Mouse (Mus musculus): ENCODE data around the gene Fbxo6. TPM values are rescaled to one million over a fixed set of nuclear protein-coding genes. Genes with fewer than 3 reads are reported as not detected.
A peak's percentile ranks its signal among the peaks of the same experiment; 100 is the strongest.

Gene Fbxo6
- polyA plus RNA-seq, 1 experiment = 89.7 TPM

GRCm38 (mm10) chr4:148165551-148165950 lies 13.6 kb upstream of the Fbxo6 start:
- Histone ChIP-seq H3ac (ENCODE audit: control insufficient read depth, insufficient read length) (no peak overlapping the region), H3K4me2 (ENCODE audit: low read depth) (no peak overlapping the region), H3K27me3 (ENCODE audit: control insufficient read depth, insufficient read depth, insufficient read length) (peaks cover 35% of the 10 kb centered on the region), H3K4me3 (no peak overlapping the region), H3K36me3 (ENCODE audit: control insufficient read depth, insufficient read depth) (no peaks in the 10 kb centered on the region), H3K79me2 (ENCODE audit: control insufficient read depth, insufficient read depth) (no peaks in the 10 kb centered on the region)
- TF ChIP-seq SRF (IDR thresholded peaks at IDR 0.05; ENCODE audit: control insufficient read depth, insufficient read length, low read depth) (no peak), MYOD1 (IDR thresholded peaks at IDR 0.05; ENCODE audit: control insufficient read depth in 1 of 3, insufficient read length in 2 of 3, low read depth in 2 of 3) (no peak), POLR2A (IDR thresholded peaks at IDR 0.05; ENCODE audit: insufficient read length, low read depth) (no peak), POLR2AphosphoS2 (IDR thresholded peaks at IDR 0.05; ENCODE audit: insufficient read length, low read depth) (no peak), CEBPB (IDR thresholded peaks at IDR 0.05; ENCODE audit: insufficient read depth, poor library complexity, severe bottlenecking) (no peak), TCF3 (IDR thresholded peaks at IDR 0.05; ENCODE audit: insufficient read length, low read depth) (no peak), REST (IDR thresholded peaks at IDR 0.05; ENCODE audit: insufficient read depth, insufficient read length) (no peak), MYOG (IDR thresholded peaks at IDR 0.05; ENCODE audit: control insufficient read depth in 1 of 3, insufficient read depth in 1 of 3, insufficient read length in 2 of 3, low read depth in 2 of 3) (no peak), TCF12 (IDR thresholded peaks at IDR 0.05; ENCODE audit: insufficient read depth, poor library complexity, severe bottlenecking) (no peak), MAX (IDR thresholded peaks at IDR 0.05; ENCODE audit: low read depth) (no peak), E2F4 (IDR thresholded peaks at IDR 0.05; ENCODE audit: insufficient read depth) (no peak), USF1 (IDR thresholded peaks at IDR 0.05; ENCODE audit: low read depth) (no peak)

- TF ChIP-seq TCF12 (IDR thresholded peaks at IDR 0.05; ENCODE audit: insufficient read depth, poor library complexity, severe bottlenecking) (no peak), SRF (IDR thresholded peaks at IDR 0.05; ENCODE audit: control insufficient read depth, insufficient read length, low read depth) (no peak), CEBPB (IDR thresholded peaks at IDR 0.05; ENCODE audit: insufficient read depth, poor library complexity, severe bottlenecking) (no peak), E2F4 (IDR thresholded peaks at IDR 0.05; ENCODE audit: insufficient read depth) (no peak), MYOG (IDR thresholded peaks at IDR 0.05; ENCODE audit: control insufficient read depth in 1 of 3, insufficient read depth in 1 of 3, insufficient read length in 2 of 3, low read depth in 2 of 3) (no peak), MYOD1 (IDR thresholded peaks at IDR 0.05; ENCODE audit: control insufficient read depth in 1 of 3, insufficient read length in 2 of 3, low read depth in 2 of 3) (no peak), USF1 (IDR thresholded peaks at IDR 0.05; ENCODE audit: low read depth) (no peak), TCF3 (IDR thresholded peaks at IDR 0.05; ENCODE audit: insufficient read length, low read depth) (no peak), REST (IDR thresholded peaks at IDR 0.05; ENCODE audit: insufficient read depth, insufficient read length) (no peak), MAX (IDR thresholded peaks at IDR 0.05; ENCODE audit: low read depth) (no peak), POLR2AphosphoS2 (IDR thresholded peaks at IDR 0.05; ENCODE audit: insufficient read length, low read depth) (no peak)
- Histone ChIP-seq H3K4me2 (ENCODE audit: low read depth) (no peak overlapping the region), H3ac (ENCODE audit: control insufficient read depth, insufficient read length) (no peak overlapping the region), H3K36me3 (ENCODE audit: control insufficient read depth, insufficient read depth) (no peaks in the 10 kb centered on the region), H3K27me3 (ENCODE audit: control insufficient read depth, insufficient read depth, insufficient read length) (peaks cover 31% of the 10 kb centered on the region), H3K4me3 (no peak overlapping the region), H3K79me2 (ENCODE audit: control insufficient read depth, insufficient read depth) (no peaks in the 10 kb centered on the region)
These were observed 12.5 kb upstream of the Fbxo6 start for GRCm38 (mm10) chr4:148164461-148164860.

- no peaks in the 10 kb centered on the region for H3K79me2 ChIP-seq (ENCODE audit: control insufficient read depth, insufficient read depth)
- TF ChIP-seq USF1 (IDR thresholded peaks at IDR 0.05; ENCODE audit: low read depth) = no peak
- no peak for TF ChIP-seq CEBPB (IDR thresholded peaks at IDR 0.05; ENCODE audit: insufficient read depth, poor library complexity, severe bottlenecking)
- no peak for TF ChIP-seq MAX (IDR thresholded peaks at IDR 0.05; ENCODE audit: low read depth)
- peak in 1 of 3 experiments; percentile 12 for TF ChIP-seq MYOD1 (IDR thresholded peaks at IDR 0.05; ENCODE audit: control insufficient read depth in 1 of 3, insufficient read length in 2 of 3, low read depth in 2 of 3)
- TF ChIP-seq MYOG (IDR thresholded peaks at IDR 0.05; ENCODE audit: control insufficient read depth in 1 of 3, insufficient read depth in 1 of 3, insufficient read length in 2 of 3, low read depth in 2 of 3) = peak in 1 of 3 experiments; percentile 27
- H3ac ChIP-seq (ENCODE audit: control insufficient read depth, insufficient read length) = no peak overlapping the region
- H3K4me3 ChIP-seq = no peak overlapping the region
- no peaks in the 10 kb centered on the region for H3K36me3 ChIP-seq (ENCODE audit: control insufficient read depth, insufficient read depth)
- H3K4me2 ChIP-seq (ENCODE audit: low read depth) = peak overlapping the region; percentile 66
- H3K27me3 ChIP-seq (ENCODE audit: control insufficient read depth, insufficient read depth, insufficient read length) = peaks cover 31% of the 10 kb centered on the region
These were observed 12.1 kb upstream of the Fbxo6 start for GRCm38 (mm10) chr4:148164002-148164439.

- peaks cover 20% of the 10 kb centered on the region for H3K27me3 ChIP-seq (ENCODE audit: control insufficient read depth, insufficient read depth, insufficient read length)
- H3K36me3 ChIP-seq (ENCODE audit: control insufficient read depth, insufficient read depth) = no peaks in the 10 kb centered on the region
- peak within 1 kb of the TSS; percentile 23 for H3K4me3 ChIP-seq
- H3K4me2 ChIP-seq (ENCODE audit: low read depth) = peak within 1 kb of the TSS; percentile 75
- no peaks in the 10 kb centered on the region for H3K79me2 ChIP-seq (ENCODE audit: control insufficient read depth, insufficient read depth)
- TF ChIP-seq POLR2A (IDR thresholded peaks at IDR 0.05; ENCODE audit: insufficient read length, low read depth) = no peak
- TF ChIP-seq REST (IDR thresholded peaks at IDR 0.05; ENCODE audit: insufficient read depth, insufficient read length) = no peak
- no peak for TF ChIP-seq POLR2AphosphoS2 (IDR thresholded peaks at IDR 0.05; ENCODE audit: insufficient read length, low read depth)
- TF ChIP-seq SRF (IDR thresholded peaks at IDR 0.05; ENCODE audit: control insufficient read depth, insufficient read length, low read depth) = no peak
- TF ChIP-seq E2F4 (IDR thresholded peaks at IDR 0.05; ENCODE audit: insufficient read depth) = no peak
- TF ChIP-seq MAX (IDR thresholded peaks at IDR 0.05; ENCODE audit: low read depth) = no peak
- TF ChIP-seq MYOD1 (IDR thresholded peaks at IDR 0.05; ENCODE audit: control insufficient read depth in 1 of 3, insufficient read length in 2 of 3, low read depth in 2 of 3) = no peak
- no peak for TF ChIP-seq USF1 (IDR thresholded peaks at IDR 0.05; ENCODE audit: low read depth)
- TF ChIP-seq TCF12 (IDR thresholded peaks at IDR 0.05; ENCODE audit: insufficient read depth, poor library complexity, severe bottlenecking) = no peak
- no peak for TF ChIP-seq TCF3 (IDR thresholded peaks at IDR 0.05; ENCODE audit: insufficient read length, low read depth)
- TF ChIP-seq MYOG (IDR thresholded peaks at IDR 0.05; ENCODE audit: control insufficient read depth in 1 of 3, insufficient read depth in 1 of 3, insufficient read length in 2 of 3, low read depth in 2 of 3) = no peak
- no peak for TF ChIP-seq CEBPB (IDR thresholded peaks at IDR 0.05; ENCODE audit: insufficient read depth, poor library complexity, severe bottlenecking)
- no peak within 1 kb of the TSS for H3ac ChIP-seq (ENCODE audit: control insufficient read depth, insufficient read length)
These were observed 8.8 kb upstream of the Fbxo6 start, which contains the start of the genes Fbxo44 and Fbxo2 for GRCm38 (mm10) chr4:148160436-148161390. Gene Fbxo44 (minus strand): TSS chr4:148160482. Gene Fbxo2 (plus strand): TSS chr4:148160621.

Data from myocyte (in vitro differentiated cells).